Mouse (Mus musculus): ENCODE measurements around the gene Ccl5. TPM values are rescaled to one million over a fixed set of nuclear protein-coding genes. Genes with fewer than 3 reads are reported as not detected.

Gene Ccl5
- polyA plus RNA-seq, 1 experiment from 2014 or later = 0.79 TPM

DNA sequence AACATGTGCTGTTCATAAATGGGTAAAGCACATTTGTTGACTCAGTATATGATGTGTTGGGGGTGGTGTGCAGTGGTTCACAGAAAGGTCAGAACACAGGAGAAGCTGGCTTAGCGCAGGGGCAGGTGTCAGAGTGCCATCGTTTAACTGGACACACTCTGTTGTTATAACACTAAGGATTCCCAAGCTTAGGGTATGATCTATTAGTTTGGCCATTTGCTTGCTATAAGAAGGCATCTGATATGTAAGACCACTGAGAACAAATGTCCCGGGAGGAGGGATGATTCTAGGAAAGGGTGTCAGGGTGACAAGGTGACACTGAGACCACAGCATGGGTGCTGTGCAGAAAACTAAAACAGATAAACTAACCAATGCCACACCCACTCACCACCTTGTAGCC, 6.5 kb upstream of the Ccl5 start:
- Histone ChIP-seq H3K36me3 (no peaks in the 10 kb centered on the region), H3K4me1 (peaks cover 17% of the 10 kb centered on the region), H3K4me2 (replicated peaks) (no peak overlapping the region), H3K4me3 (no peak overlapping the region), H3K27ac (no peak overlapping the region), H3K9me3 (no peaks in the 10 kb centered on the region), H3K9ac (no peak overlapping the region), H3K27me3 (no peaks in the 10 kb centered on the region)
- 84% methylated on average over 3 of the region's 3 CpGs for WGBS
- no peak for ATAC-seq (ENCODE audit: insufficient number of reproducible peaks, insufficient read depth, low FRiP score, low TSS enrichment)

DNA sequence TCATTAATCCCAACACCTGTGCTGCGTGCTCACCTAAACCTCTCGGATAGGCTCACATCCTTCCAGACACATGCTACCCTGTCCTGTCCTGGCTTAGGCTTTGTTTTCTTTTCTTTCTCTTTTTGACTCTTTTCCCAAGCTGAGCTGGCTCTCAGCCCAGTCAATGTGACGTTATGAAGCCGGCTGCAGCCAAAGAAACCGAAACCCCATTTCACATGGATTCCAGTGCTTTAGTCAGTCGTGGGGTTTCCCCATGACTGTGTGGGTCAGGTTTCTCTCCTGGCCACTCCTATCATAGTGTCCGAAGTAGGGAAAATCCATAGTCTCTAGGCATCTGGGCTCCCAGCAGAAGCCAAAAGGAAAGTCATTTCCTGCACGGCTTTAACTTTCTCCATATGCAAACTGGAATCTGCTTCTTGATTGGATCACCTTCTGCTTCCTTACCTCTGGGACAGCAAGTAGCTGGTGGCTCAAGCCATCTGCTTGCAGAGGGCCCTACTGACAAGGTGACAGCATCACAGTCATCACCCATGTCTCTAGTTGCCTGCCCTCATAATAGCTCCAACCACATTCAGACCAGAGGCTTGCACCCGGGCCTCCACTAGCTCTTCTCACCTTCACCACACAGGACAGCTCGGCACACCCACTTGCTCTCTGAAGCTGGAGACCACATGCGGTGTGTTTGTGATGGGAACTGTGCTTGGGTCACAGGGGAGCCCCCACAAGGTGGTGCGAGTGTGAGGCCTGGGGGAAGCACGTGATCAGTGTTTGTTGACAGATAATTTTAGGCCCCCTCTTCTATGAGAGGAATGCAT, 4.5 kb upstream of the Ccl5 start:
- ATAC-seq (ENCODE audit: insufficient number of reproducible peaks, insufficient read depth, low FRiP score, low TSS enrichment) = peak; percentile 85
- H3K27ac ChIP-seq = peak overlapping the region; percentile 76

DNA sequence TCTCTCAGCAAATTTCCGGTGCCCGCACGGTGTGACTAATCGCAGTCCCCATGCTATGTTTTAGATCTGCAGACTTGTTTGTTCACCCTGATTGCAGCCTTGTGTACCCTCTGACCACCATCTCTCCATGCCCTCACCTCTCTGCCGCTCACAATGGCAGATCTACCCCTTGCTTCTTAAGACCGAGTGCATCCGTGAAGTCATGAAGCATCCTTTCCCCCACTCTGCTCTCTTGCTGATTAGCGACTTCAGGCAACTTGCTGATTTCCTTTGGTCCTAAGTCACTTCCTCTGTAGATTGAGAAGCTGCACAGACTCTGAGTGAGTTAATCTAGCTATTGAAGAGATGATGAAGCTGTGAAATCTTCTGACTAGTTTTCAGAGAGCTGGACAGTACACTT, 3.8 kb upstream of the Ccl5 start:
- no peaks in the 10 kb centered on the region for H3K36me3 ChIP-seq
- H3K27ac ChIP-seq = peak overlapping the region; percentile 76; the same call in 1 of the 2 replicates
- H3K27me3 ChIP-seq = no peaks in the 10 kb centered on the region
- no peak overlapping the region for H3K9ac ChIP-seq
- ATAC-seq (ENCODE audit: insufficient number of reproducible peaks, insufficient read depth, low FRiP score, low TSS enrichment) = no peak
- no peaks in the 10 kb centered on the region for H3K9me3 ChIP-seq
- no peak overlapping the region for H3K4me3 ChIP-seq
- H3K4me1 ChIP-seq = peaks cover 17% of the 10 kb centered on the region
- peak overlapping the region; percentile 6 for H3K4me2 ChIP-seq (replicated peaks)
- 78% methylated on average over 8 of the region's 8 CpGs for WGBS

More for the DNA sequence above, 4.5 kb upstream of the Ccl5 start:
- no peaks in the 10 kb centered on the region for H3K36me3 ChIP-seq
- H3K4me3 ChIP-seq = no peak overlapping the region
- no peak overlapping the region for H3K9ac ChIP-seq
- WGBS = 33% methylated on average over 13 of the region's 13 CpGs
- H3K27me3 ChIP-seq = no peaks in the 10 kb centered on the region
- H3K9me3 ChIP-seq = no peaks in the 10 kb centered on the region
- H3K4me2 ChIP-seq (replicated peaks) = peak overlapping the region; percentile 6
- H3K4me1 ChIP-seq = peaks cover 17% of the 10 kb centered on the region

DNA sequence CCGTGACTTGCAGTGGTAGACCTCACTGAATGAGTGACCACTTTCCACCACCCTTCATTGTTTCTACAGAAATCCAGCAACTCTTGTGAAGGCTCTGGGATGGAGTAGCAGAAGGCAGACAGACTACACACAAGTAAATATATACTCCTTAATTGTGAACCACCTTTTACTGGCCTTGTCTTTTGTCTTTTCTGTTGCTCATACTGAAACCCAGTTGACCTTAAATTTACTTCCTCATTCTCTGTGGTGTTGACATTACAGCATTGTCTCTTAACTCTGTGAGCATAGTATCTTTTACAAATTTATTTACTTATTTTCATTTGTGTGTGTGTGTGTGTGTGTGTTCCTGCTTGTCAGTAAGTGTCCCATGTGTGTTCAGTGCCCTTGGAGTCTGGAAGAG, 2.9 kb upstream of the Ccl5 start:
- Histone ChIP-seq H3K4me2 (replicated peaks) (no peak overlapping the region), H3K36me3 (no peaks in the 10 kb centered on the region), H3K27me3 (no peaks in the 10 kb centered on the region), H3K9ac (no peak overlapping the region), H3K27ac (no peak overlapping the region), H3K4me3 (no peak overlapping the region), H3K4me1 (peaks cover 17% of the 10 kb centered on the region), H3K9me3 (no peaks in the 10 kb centered on the region)
- 96% methylated on average over 1 of the region's 1 CpGs for WGBS
- no peak for ATAC-seq (ENCODE audit: insufficient number of reproducible peaks, insufficient read depth, low FRiP score, low TSS enrichment)

DNA sequence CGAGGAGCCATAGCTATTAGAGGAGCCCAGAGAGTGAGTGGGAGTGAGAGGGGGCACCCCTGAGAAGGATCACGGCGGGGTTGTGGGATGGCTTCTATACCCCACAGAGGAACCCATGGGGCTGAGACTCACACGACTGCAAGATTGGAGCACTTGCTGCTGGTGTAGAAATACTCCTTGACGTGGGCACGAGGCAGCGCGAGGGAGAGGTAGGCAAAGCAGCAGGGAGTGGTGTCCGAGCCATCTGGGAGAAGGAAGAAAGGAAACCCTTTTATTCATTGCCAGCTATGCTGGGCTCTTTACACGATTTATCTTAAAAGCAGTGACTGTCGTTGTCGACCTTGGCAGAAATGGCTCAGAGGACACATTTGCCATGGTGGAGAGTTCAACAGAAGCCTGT, 1.3 kb downstream of the Ccl5 start:
- peaks cover under 1% of the 10 kb centered on the region for H3K4me1 ChIP-seq
- no peaks in the 10 kb centered on the region for H3K9me3 ChIP-seq
- no peak overlapping the region for H3K4me3 ChIP-seq
- H3K27me3 ChIP-seq = no peaks in the 10 kb centered on the region
- no peaks in the 10 kb centered on the region for H3K36me3 ChIP-seq
- H3K9ac ChIP-seq = no peak overlapping the region
- H3K4me2 ChIP-seq (replicated peaks) = no peak overlapping the region
- H3K27ac ChIP-seq = no peak overlapping the region
- ATAC-seq (ENCODE audit: insufficient number of reproducible peaks, insufficient read depth, low FRiP score, low TSS enrichment) = no peak
- WGBS = 65% methylated on average over 12 of the region's 12 CpGs

DNA sequence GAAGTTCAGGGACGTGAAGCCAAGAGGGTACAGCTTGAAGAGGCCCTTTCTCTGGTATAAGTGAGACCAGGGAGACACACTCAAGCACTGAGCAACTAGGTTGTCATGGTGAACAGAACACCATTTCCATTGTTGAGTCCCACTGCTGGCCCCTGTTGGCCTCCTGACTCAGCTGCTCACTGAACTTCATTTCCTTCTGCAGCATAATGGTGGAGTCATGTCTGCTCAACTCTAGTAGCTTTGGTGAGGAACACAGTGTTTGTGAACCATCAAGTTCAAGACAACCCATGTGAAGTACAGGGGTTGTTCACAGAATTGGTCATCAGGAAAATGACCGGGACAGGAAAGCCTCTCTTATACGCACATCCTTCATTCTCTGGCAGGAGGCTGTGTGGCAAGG, 8.2 kb downstream of the Ccl5 start, which contains the start of gene Heatr9:
Heatr9 (minus strand) TSS at position 101 of the 400 bp plus-strand sequence.
- ATAC-seq (ENCODE audit: insufficient number of reproducible peaks, insufficient read depth, low FRiP score, low TSS enrichment) = no peak
- H3K9me3 ChIP-seq = no peaks in the 10 kb centered on the region
- no peaks in the 10 kb centered on the region for H3K27me3 ChIP-seq
- WGBS = 88% methylated on average over 3 of the region's 3 CpGs
- H3K4me3 ChIP-seq = no peak within 1 kb of the TSS
- no peak within 1 kb of the TSS for H3K27ac ChIP-seq
- H3K9ac ChIP-seq = no peak within 1 kb of the TSS
- H3K4me2 ChIP-seq (replicated peaks) = no peak within 1 kb of the TSS
- no peaks in the 10 kb centered on the region for H3K36me3 ChIP-seq
- H3K4me1 ChIP-seq = no peaks in the 10 kb centered on the region

DNA sequence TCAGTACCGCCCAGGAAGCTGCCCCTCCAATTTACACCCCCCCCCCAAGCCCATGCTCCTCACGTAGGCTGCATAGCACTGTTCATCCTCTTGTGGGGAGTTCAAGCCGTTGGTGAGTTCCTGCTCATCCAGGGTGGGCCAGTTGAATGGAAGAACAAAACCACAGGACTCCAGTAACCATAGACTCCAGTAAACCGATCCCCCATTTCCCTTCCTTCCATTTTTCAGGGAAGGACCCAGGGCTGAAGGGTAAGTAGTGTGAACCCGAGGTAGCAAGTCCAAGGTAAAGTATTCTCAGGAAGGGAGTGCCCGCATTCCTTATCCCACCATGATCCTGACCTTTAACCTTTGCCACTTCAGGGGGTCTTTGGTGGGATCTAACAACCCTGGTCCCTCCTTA, 11.9 kb downstream of the Ccl5 start:
- H3K4me1 ChIP-seq = no peaks in the 10 kb centered on the region
- no peak overlapping the region for H3K4me3 ChIP-seq
- no peak overlapping the region for H3K9ac ChIP-seq
- no peak overlapping the region for H3K4me2 ChIP-seq (replicated peaks)
- no peak overlapping the region for H3K27ac ChIP-seq
- H3K27me3 ChIP-seq = no peaks in the 10 kb centered on the region
- no peak; the same call in 1 of the 2 replicates for ATAC-seq (ENCODE audit: insufficient number of reproducible peaks, insufficient read depth, low FRiP score, low TSS enrichment)
- H3K36me3 ChIP-seq = no peaks in the 10 kb centered on the region
- 70% methylated on average over 6 of the region's 6 CpGs for WGBS
- no peaks in the 10 kb centered on the region for H3K9me3 ChIP-seq

DNA sequence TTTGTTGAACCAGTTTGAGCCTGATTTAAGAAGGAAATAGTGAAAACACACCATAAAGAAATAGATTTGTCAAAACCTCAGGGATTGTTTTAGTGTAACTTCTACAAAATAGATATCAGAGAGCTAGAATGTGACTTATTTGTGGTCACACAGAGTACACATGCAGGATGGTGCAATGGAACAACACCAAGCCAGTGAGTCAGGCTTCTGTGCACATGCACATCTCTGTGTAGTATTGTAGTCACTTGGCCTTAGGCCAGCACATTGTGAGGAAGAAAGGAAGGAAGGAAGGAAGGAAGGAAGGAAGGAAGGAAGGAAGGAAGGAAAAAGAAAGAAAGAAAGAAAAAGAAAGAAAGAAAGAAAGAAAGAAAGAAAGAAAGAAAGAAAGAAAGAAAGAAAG, 13.2 kb downstream of the Ccl5 start:
- H3K4me1 ChIP-seq = no peaks in the 10 kb centered on the region
- H3K36me3 ChIP-seq = no peaks in the 10 kb centered on the region
- no peak for ATAC-seq (ENCODE audit: insufficient number of reproducible peaks, insufficient read depth, low FRiP score, low TSS enrichment)
- H3K27me3 ChIP-seq = no peaks in the 10 kb centered on the region
- H3K27ac ChIP-seq = no peak overlapping the region
- no peak overlapping the region for H3K4me3 ChIP-seq
- H3K9me3 ChIP-seq = no peaks in the 10 kb centered on the region
- no peak overlapping the region for H3K4me2 ChIP-seq (replicated peaks)
- no peak overlapping the region for H3K9ac ChIP-seq

DNA sequence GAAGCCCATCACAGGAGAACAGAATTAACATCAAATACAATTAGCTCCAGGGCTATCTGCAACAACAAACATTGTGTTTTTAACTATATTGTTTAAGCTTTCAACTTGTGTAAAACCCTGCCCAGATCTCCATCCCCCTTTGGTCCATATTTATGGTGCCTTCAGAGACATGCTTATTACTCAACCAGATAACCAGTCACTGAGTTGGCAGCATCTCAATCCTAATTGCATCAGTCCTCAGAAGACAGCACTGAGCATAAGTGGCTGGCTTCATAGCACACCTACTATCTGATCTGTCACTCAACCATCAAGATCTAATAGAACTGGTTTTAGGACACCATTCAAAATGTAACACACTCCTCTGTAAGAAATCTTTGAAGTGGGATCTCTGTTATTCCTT, 20.8 kb downstream of the Ccl5 start:
- Histone ChIP-seq H3K4me3 (no peak overlapping the region), H3K27me3 (no peaks in the 10 kb centered on the region), H3K36me3 (peaks cover 26% of the 10 kb centered on the region), H3K27ac (no peak overlapping the region), H3K4me1 (no peaks in the 10 kb centered on the region), H3K4me2 (replicated peaks) (no peak overlapping the region), H3K9ac (no peak overlapping the region), H3K9me3 (no peaks in the 10 kb centered on the region)
- no peak for ATAC-seq (ENCODE audit: insufficient number of reproducible peaks, insufficient read depth, low FRiP score, low TSS enrichment)

DNA sequence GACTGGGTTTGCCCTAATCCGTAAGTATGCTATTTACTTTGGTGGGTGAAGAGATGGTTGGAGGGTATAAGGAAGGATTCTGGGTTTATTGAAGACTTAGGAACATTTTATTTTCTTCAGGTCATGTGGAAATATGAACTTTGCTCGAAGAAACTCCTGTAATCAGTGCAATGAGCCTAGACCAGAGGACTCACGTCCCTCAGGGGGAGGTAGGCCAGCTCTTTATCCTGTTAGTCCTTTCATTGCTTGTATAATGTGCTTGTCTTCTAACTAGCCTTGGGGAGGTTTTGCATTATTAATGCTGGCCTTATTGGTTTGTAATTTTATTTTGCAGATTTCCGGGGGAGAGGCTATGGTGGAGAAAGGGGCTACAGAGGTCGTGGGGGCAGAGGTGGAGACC, 26.0 kb downstream of the Ccl5 start:
- WGBS = 94% methylated on average over 5 of the region's 5 CpGs

DNA sequence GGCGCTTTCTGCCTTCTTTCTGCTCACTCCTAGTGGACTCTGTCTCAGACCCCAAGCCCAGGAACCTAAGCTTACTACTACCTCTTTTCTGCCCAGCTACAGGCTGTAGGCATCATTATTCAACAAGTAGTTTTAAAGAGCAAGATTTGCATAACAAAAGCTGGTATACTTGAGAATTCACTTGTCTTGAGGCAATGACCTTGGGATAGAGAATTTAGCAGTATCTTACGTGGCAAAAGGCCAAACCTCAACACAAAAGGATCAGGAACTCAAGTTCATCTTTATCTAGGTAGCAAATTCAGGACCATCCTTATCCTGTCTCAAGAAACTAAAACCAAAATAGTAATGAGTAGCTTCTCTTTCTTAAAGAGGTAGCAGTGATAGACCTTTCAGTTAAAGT, 34.7 kb downstream of the Ccl5 start:
- Histone ChIP-seq H3K36me3 (peaks cover 21% of the 10 kb centered on the region), H3K9me3 (no peaks in the 10 kb centered on the region), H3K4me2 (replicated peaks) (no peak overlapping the region), H3K27ac (no peak overlapping the region), H3K4me1 (no peaks in the 10 kb centered on the region), H3K27me3 (no peaks in the 10 kb centered on the region), H3K4me3 (no peak overlapping the region), H3K9ac (no peak overlapping the region)
- WGBS = 94% methylated on average over 2 of the region's 2 CpGs
- no peak for ATAC-seq (ENCODE audit: insufficient number of reproducible peaks, insufficient read depth, low FRiP score, low TSS enrichment)

More for the DNA sequence above, 26.0 kb downstream of the Ccl5 start:
- Histone ChIP-seq H3K27me3 (no peaks in the 10 kb centered on the region), H3K4me2 (replicated peaks) (no peak overlapping the region), H3K9me3 (no peaks in the 10 kb centered on the region), H3K4me3 (no peak overlapping the region), H3K36me3 (peaks cover 58% of the 10 kb centered on the region), H3K9ac (no peak overlapping the region), H3K27ac (no peak overlapping the region), H3K4me1 (no peaks in the 10 kb centered on the region)
- ATAC-seq (ENCODE audit: insufficient number of reproducible peaks, insufficient read depth, low FRiP score, low TSS enrichment) = no peak

DNA sequence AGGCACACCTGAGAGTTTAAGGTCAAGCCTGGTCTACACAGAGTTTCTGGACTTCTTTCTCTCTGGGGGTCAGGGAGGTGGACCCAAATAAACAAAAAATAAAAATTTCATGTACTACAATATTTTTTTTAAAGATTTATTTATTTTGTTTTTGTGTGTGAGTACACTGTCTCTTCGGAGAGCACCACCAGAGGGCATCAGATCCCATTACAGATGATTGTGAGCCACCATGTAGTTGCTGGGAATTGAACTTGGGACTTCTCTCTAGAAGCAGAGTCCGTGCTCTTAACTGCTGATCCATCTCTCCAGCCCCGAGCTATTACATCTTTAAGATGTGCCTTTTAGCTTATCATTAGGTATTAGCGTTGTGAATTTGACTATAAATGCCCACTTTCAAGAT, 38.8 kb downstream of the Ccl5 start:
- no peaks in the 10 kb centered on the region for H3K27me3 ChIP-seq
- no peak overlapping the region for H3K4me3 ChIP-seq
- WGBS = 89% methylated on average over 4 of the region's 4 CpGs
- H3K9ac ChIP-seq = no peak overlapping the region
- H3K9me3 ChIP-seq = no peaks in the 10 kb centered on the region
- H3K4me2 ChIP-seq (replicated peaks) = no peak overlapping the region
- ATAC-seq (ENCODE audit: insufficient number of reproducible peaks, insufficient read depth, low FRiP score, low TSS enrichment) = no peak
- no peaks in the 10 kb centered on the region for H3K4me1 ChIP-seq
- no peak overlapping the region for H3K27ac ChIP-seq
- H3K36me3 ChIP-seq = peaks cover 27% of the 10 kb centered on the region
